Mouse (Mus musculus) central nervous system, embryonic 18 days (tissue): ENCODE measurements around the gene Olfr775. TPM values are rescaled to one million over a fixed set of nuclear protein-coding genes. Genes with fewer than 3 reads are reported as not detected.

Experiments
- polyA plus RNA-seq: library from polyadenylated mRNA; depleted of rRNA; stranded (reverse); fragments of >200 nt; gene quantifications from 2 replicates; pipeline ENCODE4 v1.2.3, GENCODE M21; 2012; rRNA removed

Gene Olfr775
- not detected in 2 replicates for polyA plus RNA-seq

GRCm38 (mm10) chr10:129248112-129248511 is at the start of gene Olfr775:
Gene Olfr775, plus strand, starts transcription at chr10:129248412.

GRCm38 (mm10) chr10:129235904-129236303 is 12.3 kb upstream of the Olfr775 start, which contains the start of gene Olfr774:
Gene Olfr774, plus strand, starts transcription at chr10:129236204.

DNA sequence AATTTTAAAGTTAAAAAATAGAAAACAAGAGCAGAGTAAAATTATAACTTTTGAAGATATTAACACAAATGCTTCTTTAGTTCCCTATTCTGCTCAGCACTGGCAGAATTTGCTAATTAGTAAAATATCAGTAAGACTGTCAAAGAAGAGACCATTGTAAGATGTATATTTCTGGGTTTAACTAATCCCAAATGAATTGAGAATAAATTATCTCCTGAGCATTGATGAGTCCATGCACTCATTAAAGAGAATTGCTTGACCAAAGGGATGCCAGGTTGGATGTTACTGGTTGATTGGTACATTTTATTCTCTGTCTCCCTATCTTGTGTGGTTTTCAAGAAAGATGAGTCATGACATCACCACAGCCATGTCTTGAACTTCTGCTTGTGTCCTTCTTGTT is 10.6 kb downstream of the Olfr775 start, which contains the start of gene Olfr776:
Olfr776 (plus strand) TSS at position 301 of the 400 bp plus-strand sequence.

GRCm38 (mm10) chr10:129271081-129271535 is 22.9 kb downstream of the Olfr775 start, which contains the start of gene Olfr777:
Gene Olfr777, minus strand, starts transcription at chr10:129271485.

Other genes with a start within 250 kb of the Olfr775 start
- not detected in 2 replicates for gene Olfr763, start 237.6 kb upstream of the Olfr775 start, polyA plus RNA-seq
- gene Olfr764-ps1, start 208.5 kb upstream of the Olfr775 start, polyA plus RNA-seq, result not detected in 2 replicates
- gene Olfr765, start 198.4 kb upstream of the Olfr775 start, polyA plus RNA-seq, result not detected in 2 replicates
- not detected in 2 replicates for gene Olfr766-ps1, start 179.4 kb upstream of the Olfr775 start, polyA plus RNA-seq
- not detected in 2 replicates for gene Olfr767, start 165.5 kb upstream of the Olfr775 start, polyA plus RNA-seq
- not detected in 2 replicates for gene Olfr768, start 149.0 kb upstream of the Olfr775 start, polyA plus RNA-seq
- gene Olfr769, start 130.6 kb upstream of the Olfr775 start, polyA plus RNA-seq, result not detected in 2 replicates
- not detected in 2 replicates for gene Olfr770, start 109.4 kb upstream of the Olfr775 start, polyA plus RNA-seq
- gene Olfr771, start 83.7 kb upstream of the Olfr775 start, polyA plus RNA-seq, result not detected in 2 replicates
- not detected in 2 replicates for gene Olfr772, start 70.5 kb upstream of the Olfr775 start, polyA plus RNA-seq
- not detected in 2 replicates for gene Olfr773, start 61.0 kb upstream of the Olfr775 start, polyA plus RNA-seq
- gene Olfr774, start 12.2 kb upstream of the Olfr775 start, polyA plus RNA-seq, result not detected in 2 replicates
- gene Olfr776, start 10.7 kb downstream of the Olfr775 start, polyA plus RNA-seq, result not detected in 2 replicates
- gene Olfr777, start 23.1 kb downstream of the Olfr775 start, polyA plus RNA-seq, result not detected in 2 replicates
- gene Olfr780, start 69.7 kb downstream of the Olfr775 start, polyA plus RNA-seq, result not detected in 2 replicates
- not detected in 2 replicates for gene Olfr781, start 80.4 kb downstream of the Olfr775 start, polyA plus RNA-seq
- gene Olfr782, start 100.4 kb downstream of the Olfr775 start, polyA plus RNA-seq, result not detected in 2 replicates
- 0.07 and 0.08 TPM in 2 replicates for gene Olfr784, start 135.7 kb downstream of the Olfr775 start, polyA plus RNA-seq
- not detected in 2 replicates for gene Olfr785, start 157.0 kb downstream of the Olfr775 start, polyA plus RNA-seq
- gene Olfr786, start 178.9 kb downstream of the Olfr775 start, polyA plus RNA-seq, result not detected in 2 replicates
- gene Olfr787, start 213.4 kb downstream of the Olfr775 start, polyA plus RNA-seq, result not detected in 2 replicates
- not detected in 2 replicates for gene Olfr788, start 222.6 kb downstream of the Olfr775 start, polyA plus RNA-seq
- not detected in 2 replicates for gene Olfr789, start 236.3 kb downstream of the Olfr775 start, polyA plus RNA-seq